Mouse (Mus musculus): ENCODE data around the gene Mast3. TPM values are rescaled to one million over a fixed set of nuclear protein-coding genes. Genes with fewer than 3 reads are reported as not detected.

Mast3 gene
- polyA plus RNA-seq, 1 experiment: 4.8 TPM

DNA sequence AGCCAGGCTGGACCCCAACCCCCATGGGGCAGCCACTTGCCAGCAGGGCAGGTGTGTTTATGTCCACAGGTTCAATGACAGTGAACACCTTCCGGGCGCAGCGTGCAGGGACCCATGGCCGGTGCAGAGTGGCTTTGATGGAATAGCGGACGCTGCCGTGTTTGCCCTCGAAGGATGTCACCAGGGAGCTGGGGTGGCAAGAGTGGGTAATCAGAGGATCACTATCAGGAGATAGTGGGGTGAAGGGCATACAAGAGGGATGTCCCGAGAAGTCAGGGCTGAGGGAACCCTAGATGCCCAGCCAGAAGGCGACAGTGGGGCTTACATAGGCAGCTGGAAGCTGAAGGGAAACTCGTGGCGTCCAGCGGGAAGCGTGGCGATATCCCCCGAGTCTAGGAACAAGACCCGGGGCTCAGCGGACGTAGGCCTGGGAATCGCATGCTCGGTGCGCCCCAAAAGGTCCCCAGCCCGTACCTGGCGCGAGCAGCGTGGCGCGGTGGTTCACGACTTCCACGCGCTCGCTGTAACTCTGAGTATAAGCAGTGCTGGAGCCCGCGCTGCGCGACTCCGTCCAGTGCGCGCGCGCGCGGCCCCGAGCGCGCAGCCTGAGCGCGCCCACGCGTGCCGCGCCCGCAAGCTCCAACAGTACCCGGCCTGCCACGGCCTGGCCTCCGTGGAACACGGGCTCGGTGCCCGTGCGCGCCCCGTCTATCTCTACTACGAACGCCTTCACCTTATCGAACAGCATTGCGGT, 34.0 kb upstream of the Mast3 start:
- TF ChIP-seq GATA1 (IDR thresholded peaks at IDR 0.05; ENCODE audit: low read length): no peak
- Histone ChIP-seq H3K9me3 (ENCODE audit: control insufficient read depth, low read length) (no peaks in the 10 kb centered on the region), H3K27me3 (ENCODE audit: control insufficient read depth) (no peaks in the 10 kb centered on the region), H3K36me3 (ENCODE audit: control insufficient read depth) (peaks cover 59% of the 10 kb centered on the region), H3K4me3 (replicated peaks) (peak overlapping the region; percentile 90), H3K4me1 (ENCODE audit: control insufficient read depth) (peaks cover 89% of the 10 kb centered on the region)

DNA sequence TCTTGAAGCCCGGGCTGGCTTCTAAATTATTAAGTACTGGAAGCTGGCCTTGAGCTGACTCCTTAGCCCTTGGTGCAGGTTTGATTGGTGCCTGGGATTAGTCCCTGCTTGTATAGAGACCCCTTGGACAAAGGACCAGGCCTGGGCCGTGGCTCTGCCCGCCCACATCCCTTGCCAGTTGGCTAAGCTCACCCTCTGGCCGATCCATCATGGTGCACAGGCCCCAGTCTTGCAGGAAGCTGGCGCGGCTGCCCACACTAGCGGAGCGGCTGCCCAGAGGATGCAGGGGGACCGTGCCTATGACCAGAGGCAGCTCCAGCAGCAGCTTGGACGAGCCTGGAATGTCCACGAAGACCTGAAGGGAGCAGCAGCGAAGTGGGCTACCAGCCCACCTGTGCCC, 31.8 kb upstream of the Mast3 start:
- no peaks in the 10 kb centered on the region for H3K27me3 ChIP-seq (ENCODE audit: control insufficient read depth)
- H3K36me3 ChIP-seq (ENCODE audit: control insufficient read depth): peaks cover 66% of the 10 kb centered on the region
- H3K9me3 ChIP-seq (ENCODE audit: control insufficient read depth, low read length): no peaks in the 10 kb centered on the region
- peaks cover 86% of the 10 kb centered on the region for H3K4me1 ChIP-seq (ENCODE audit: control insufficient read depth)
- H3K4me3 ChIP-seq (replicated peaks): peak overlapping the region; percentile 59
- TF ChIP-seq TAL1 (IDR thresholded peaks at IDR 0.05; ENCODE audit: low read length): no peak
- TF ChIP-seq GATA1 (IDR thresholded peaks at IDR 0.05; ENCODE audit: low read length): no peak

DNA sequence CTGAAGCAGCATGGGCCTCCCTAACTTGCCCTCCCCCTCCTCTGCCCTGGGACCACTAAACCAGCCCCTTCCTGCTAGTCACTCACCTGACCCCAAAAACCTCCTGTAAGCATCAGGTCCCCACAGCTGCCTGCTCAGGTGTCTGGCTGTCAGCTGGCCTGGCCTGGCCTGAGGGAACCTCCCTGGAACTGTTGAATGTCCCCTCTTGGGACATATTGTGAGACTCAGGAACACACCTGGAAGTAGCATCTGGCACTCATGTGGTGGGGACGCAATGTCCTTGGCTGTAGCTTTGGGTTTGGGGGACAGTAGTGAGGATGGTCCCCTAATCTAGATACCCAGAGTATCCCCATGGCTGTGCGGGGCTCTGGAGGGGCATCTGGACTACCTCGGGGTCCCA, 29.2 kb upstream of the Mast3 start:
- no peak for TF ChIP-seq TAL1 (IDR thresholded peaks at IDR 0.05; ENCODE audit: low read length)
- no peak for TF ChIP-seq GATA1 (IDR thresholded peaks at IDR 0.05; ENCODE audit: low read length)
- H3K4me1 ChIP-seq (ENCODE audit: control insufficient read depth): peaks cover 72% of the 10 kb centered on the region
- H3K4me3 ChIP-seq (replicated peaks): no peak overlapping the region
- no peaks in the 10 kb centered on the region; the same call in 1 of the 2 replicates for H3K27me3 ChIP-seq (ENCODE audit: control insufficient read depth)
- H3K9me3 ChIP-seq (ENCODE audit: control insufficient read depth, low read length): no peaks in the 10 kb centered on the region
- H3K36me3 ChIP-seq (ENCODE audit: control insufficient read depth): peaks cover 69% of the 10 kb centered on the region

DNA sequence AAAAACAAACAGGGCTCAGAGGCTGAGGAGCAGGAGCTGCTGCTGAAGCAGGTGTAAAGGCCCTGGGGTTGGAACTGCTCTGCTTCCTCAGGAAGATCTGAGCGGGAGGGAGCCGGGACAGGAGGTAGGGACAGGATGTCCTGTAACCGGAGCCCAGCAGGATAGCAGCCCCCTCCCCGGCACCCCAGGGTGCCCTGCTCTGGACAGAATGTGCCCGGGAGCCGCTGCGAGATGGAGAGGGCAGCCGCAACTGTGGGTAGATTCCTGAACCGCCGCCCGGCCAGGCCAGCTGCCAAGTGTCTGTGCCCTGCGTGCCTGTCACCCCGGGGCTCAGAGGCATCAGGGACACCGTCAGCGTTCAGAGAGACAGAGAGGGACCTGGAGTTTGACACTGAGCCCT, 28.7 kb upstream of the Mast3 start:
- Histone ChIP-seq H3K4me3 (replicated peaks) (no peak overlapping the region), H3K9me3 (ENCODE audit: control insufficient read depth, low read length) (no peaks in the 10 kb centered on the region), H3K27me3 (ENCODE audit: control insufficient read depth) (no peaks in the 10 kb centered on the region; the same call in 1 of the 2 replicates), H3K4me1 (ENCODE audit: control insufficient read depth) (peaks cover 67% of the 10 kb centered on the region), H3K36me3 (ENCODE audit: control insufficient read depth) (peaks cover 64% of the 10 kb centered on the region)
- TF ChIP-seq TAL1 (IDR thresholded peaks at IDR 0.05; ENCODE audit: low read length) (no peak), GATA1 (IDR thresholded peaks at IDR 0.05; ENCODE audit: low read length) (no peak)

DNA sequence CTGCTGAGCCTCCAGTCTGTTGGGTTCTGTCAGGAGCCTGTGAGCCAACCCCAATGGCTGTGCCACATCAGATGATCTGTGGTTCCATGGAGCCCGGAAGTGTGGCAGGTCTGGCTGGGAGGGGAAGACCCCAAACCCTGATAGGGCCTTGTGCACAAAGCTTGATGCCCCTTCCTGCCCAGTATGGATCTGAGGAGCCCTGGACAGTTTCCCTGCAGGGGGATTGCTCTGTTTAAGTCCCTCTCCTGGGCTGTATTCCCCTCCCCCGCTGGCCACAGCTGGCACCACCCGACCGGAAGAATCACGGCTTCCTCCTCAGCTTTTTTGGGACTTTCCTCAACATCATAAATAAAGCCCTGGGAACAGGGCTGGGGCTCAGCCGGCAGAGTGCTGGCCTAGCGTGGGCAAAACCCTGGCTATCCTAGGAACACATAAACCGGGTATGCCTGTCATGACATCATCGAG, 28.2 kb upstream of the Mast3 start:
- H3K4me1 ChIP-seq (ENCODE audit: control insufficient read depth): peaks cover 64% of the 10 kb centered on the region
- TF ChIP-seq TAL1 (IDR thresholded peaks at IDR 0.05; ENCODE audit: low read length): no peak
- no peak for TF ChIP-seq GATA1 (IDR thresholded peaks at IDR 0.05; ENCODE audit: low read length)
- no peaks in the 10 kb centered on the region; the same call in 1 of the 2 replicates for H3K27me3 ChIP-seq (ENCODE audit: control insufficient read depth)
- no peak overlapping the region for H3K4me3 ChIP-seq (replicated peaks)
- peaks cover 62% of the 10 kb centered on the region for H3K36me3 ChIP-seq (ENCODE audit: control insufficient read depth)
- no peaks in the 10 kb centered on the region for H3K9me3 ChIP-seq (ENCODE audit: control insufficient read depth, low read length)

DNA sequence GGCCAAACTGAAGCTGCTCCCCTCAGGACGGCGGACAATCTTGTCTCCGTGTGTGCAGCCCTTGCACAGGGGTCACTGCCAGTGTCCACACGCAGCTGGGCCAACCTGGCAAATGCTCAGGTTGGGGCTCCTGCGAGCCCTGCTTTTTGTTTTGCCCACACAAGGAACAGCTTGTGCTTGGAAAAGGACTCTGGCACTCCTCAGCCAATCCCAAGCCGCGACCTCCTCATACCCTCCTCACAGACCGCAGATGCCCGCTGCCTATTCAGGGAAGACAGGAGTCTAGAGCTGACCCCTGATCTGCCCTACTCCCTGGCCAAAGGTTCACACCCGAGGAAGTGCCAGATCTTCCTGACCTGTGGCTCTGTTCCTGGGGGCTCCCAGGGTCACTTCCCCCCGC, 27.5 kb upstream of the Mast3 start:
- peaks cover 60% of the 10 kb centered on the region for H3K4me1 ChIP-seq (ENCODE audit: control insufficient read depth)
- peaks cover 56% of the 10 kb centered on the region for H3K36me3 ChIP-seq (ENCODE audit: control insufficient read depth)
- no peaks in the 10 kb centered on the region for H3K9me3 ChIP-seq (ENCODE audit: control insufficient read depth, low read length)
- no peaks in the 10 kb centered on the region; the same call in 1 of the 2 replicates for H3K27me3 ChIP-seq (ENCODE audit: control insufficient read depth)
- TF ChIP-seq GATA1 (IDR thresholded peaks at IDR 0.05; ENCODE audit: low read length) (no peak), TAL1 (IDR thresholded peaks at IDR 0.05; ENCODE audit: low read length) (no peak)
- H3K4me3 ChIP-seq (replicated peaks): no peak overlapping the region

DNA sequence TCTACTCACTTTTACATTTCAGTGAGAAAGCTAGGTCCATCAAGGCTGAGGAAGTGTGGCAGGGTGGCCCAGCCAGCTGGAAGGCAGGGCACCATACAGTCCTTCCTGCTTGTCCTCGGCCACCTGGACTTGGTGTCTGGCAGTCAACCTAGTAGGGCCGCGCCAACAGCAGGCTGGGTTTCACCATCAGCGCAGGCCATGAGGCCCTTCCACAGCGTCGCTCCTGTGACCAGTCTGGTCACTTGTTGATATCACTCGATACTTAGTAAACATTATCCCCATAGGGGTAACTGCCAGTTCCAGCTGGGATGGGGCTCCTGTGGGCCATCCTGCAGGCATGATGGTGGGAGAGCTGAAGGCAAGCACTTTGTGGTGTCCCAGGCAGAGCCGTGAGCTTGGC, 26.7 kb upstream of the Mast3 start:
- TF ChIP-seq TAL1 (IDR thresholded peaks at IDR 0.05; ENCODE audit: low read length) (no peak), GATA1 (IDR thresholded peaks at IDR 0.05; ENCODE audit: low read length) (no peak)
- Histone ChIP-seq H3K36me3 (ENCODE audit: control insufficient read depth) (peaks cover 47% of the 10 kb centered on the region), H3K9me3 (ENCODE audit: control insufficient read depth, low read length) (peaks cover 4% of the 10 kb centered on the region), H3K4me1 (ENCODE audit: control insufficient read depth) (peaks cover 52% of the 10 kb centered on the region), H3K27me3 (ENCODE audit: control insufficient read depth) (peaks cover 3% of the 10 kb centered on the region), H3K4me3 (replicated peaks) (no peak overlapping the region)

DNA sequence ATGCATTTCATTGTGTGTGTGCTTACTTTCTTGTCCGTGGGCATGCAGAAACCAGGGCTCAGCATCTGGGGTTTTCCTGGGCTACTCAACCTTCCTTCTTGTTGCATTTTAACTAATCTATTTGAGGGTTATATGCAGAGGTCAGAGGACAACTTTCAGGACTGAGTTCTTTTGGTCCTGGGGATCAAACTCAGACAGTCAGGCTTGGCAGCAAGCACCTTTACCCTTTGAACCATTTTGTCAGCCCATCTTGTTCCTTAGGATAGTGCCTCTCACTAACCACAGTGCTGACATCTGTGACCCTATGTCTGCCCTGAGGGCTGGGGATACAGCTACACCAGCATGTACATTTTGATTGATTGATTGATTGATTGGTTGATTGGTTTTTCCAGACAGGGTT, 22.9 kb upstream of the Mast3 start:
- Histone ChIP-seq H3K36me3 (ENCODE audit: control insufficient read depth) (peaks cover 10% of the 10 kb centered on the region), H3K4me3 (replicated peaks) (no peak overlapping the region), H3K4me1 (ENCODE audit: control insufficient read depth) (peaks cover 23% of the 10 kb centered on the region), H3K27me3 (ENCODE audit: control insufficient read depth) (peaks cover 15% of the 10 kb centered on the region), H3K9me3 (ENCODE audit: control insufficient read depth, low read length) (peaks cover 4% of the 10 kb centered on the region)
- no peak for TF ChIP-seq TAL1 (IDR thresholded peaks at IDR 0.05; ENCODE audit: low read length)
- TF ChIP-seq GATA1 (IDR thresholded peaks at IDR 0.05; ENCODE audit: low read length): no peak

DNA sequence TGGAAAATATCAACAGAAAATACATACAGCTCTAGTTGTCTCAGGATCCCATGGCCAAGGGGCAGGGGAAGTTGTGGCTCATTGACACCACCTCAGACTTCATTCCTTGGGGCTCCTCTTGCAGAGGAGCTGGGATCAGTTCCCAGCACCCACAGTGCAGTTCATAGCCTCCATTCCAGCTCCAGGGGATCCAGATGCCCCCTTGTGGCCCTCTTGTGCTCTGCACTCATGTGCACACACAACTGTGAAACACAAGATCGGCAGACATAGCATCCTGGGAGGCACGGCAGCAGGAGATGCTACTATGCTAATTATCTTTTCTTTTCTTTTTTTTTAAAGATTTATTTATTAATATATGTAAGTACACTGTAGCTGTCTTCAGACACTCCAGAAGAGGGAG, 22.2 kb upstream of the Mast3 start:
- peaks cover 5% of the 10 kb centered on the region for H3K36me3 ChIP-seq (ENCODE audit: control insufficient read depth)
- H3K4me1 ChIP-seq (ENCODE audit: control insufficient read depth): peaks cover 21% of the 10 kb centered on the region
- peaks cover 4% of the 10 kb centered on the region for H3K9me3 ChIP-seq (ENCODE audit: control insufficient read depth, low read length)
- TF ChIP-seq TAL1 (IDR thresholded peaks at IDR 0.05; ENCODE audit: low read length): no peak
- TF ChIP-seq GATA1 (IDR thresholded peaks at IDR 0.05; ENCODE audit: low read length): no peak
- no peak overlapping the region for H3K4me3 ChIP-seq (replicated peaks)
- peaks cover 15% of the 10 kb centered on the region for H3K27me3 ChIP-seq (ENCODE audit: control insufficient read depth)

Data from erythroblast, embryonic 14.5 days (primary cell).